Mouse (Mus musculus): ENCODE results near the gene Slc48a1. TPM values are rescaled to one million over a fixed set of nuclear protein-coding genes. Genes with fewer than 3 reads are reported as not detected.

The Slc48a1 gene
- polyA plus RNA-seq (2015; fragmentation: Nextera tagmentation; extraction: Ambion mirVana): 89.5 and 101 TPM in 2 replicates

DNA sequence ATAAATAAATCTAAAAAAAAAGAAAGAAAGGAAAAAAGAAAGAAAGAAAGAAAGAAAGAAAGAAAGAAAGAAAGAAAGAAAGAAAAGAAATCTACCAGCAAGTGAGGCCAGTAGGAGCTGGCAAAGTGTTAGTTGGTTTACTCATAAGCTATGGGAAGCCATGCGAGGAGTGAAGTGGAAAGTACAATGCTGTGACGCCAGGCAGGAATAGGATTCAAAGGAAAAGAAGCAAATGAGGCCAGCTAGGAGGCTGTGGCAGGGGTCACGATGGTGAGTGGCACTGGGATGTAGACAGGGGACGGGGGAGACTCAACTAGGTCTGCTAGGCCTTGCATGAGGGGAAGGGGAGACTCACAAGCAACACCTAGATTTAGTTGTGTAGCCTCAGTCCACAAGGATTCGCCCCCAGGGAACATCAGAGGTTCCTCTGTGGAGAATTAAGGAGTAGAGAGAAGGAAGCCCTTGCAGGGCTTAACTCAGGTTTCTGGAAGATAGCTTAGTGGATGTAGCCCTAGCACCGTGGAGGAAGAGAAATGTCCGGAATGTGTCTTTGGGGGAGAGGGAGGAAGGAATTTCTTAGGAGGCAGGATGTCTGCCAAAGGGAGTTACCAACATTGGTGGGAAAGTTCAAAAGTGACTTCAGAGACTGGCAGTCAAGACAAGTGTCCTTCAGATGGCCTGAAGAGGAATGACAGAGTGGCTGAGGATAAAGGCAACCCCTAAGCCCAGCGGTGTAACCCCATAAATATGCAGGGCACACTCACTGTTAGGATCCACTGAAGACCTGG, at the start of gene Slc48a1:
Slc48a1 (plus strand) TSS at position 210 of the 788 bp plus-strand sequence.
- no peak within 1 kb of the TSS for H3K9ac ChIP-seq
- H3K27me3 ChIP-seq: peaks cover 21% of the 10 kb centered on the region
- no peak within 1 kb of the TSS for H3K4me3 ChIP-seq (replicated peaks)
- no peaks in the 10 kb centered on the region for H3K9me3 ChIP-seq (replicated peaks)
- H3K4me1 ChIP-seq (replicated peaks): peaks cover 30% of the 10 kb centered on the region
- H3K27ac ChIP-seq: no peak within 1 kb of the TSS
- H3K4me2 ChIP-seq: no peak within 1 kb of the TSS
- 58% methylated on average over 8 of the region's 8 CpGs for WGBS (ENCODE audit: insufficient replicate concordance)
- ATAC-seq (ENCODE audit: low read depth): no peak
- no peaks in the 10 kb centered on the region for H3K36me3 ChIP-seq
- no peak for DNase-seq

- DNase-seq: no peak
- Histone ChIP-seq H3K27me3 (peaks cover 10% of the 10 kb centered on the region; the same call in 1 of the 2 replicates), H3K9me3 (replicated peaks) (no peaks in the 10 kb centered on the region), H3K9ac (no peak overlapping the region), H3K4me3 (replicated peaks) (no peak overlapping the region), H3K27ac (no peak overlapping the region), H3K4me2 (no peak overlapping the region), H3K36me3 (no peaks in the 10 kb centered on the region), H3K4me1 (replicated peaks) (no peaks in the 10 kb centered on the region)
- no peak for ATAC-seq (ENCODE audit: low read depth)
- WGBS (ENCODE audit: insufficient replicate concordance): 59% methylated on average over 7 of the region's 7 CpGs
Measured at GRCm38 (mm10) chr15:97728804-97729203, 49.5 kb upstream of the Slc48a1 start.

- no peak overlapping the region for H3K4me3 ChIP-seq (replicated peaks)
- WGBS (ENCODE audit: insufficient replicate concordance): 43% methylated on average over 6 of the region's 6 CpGs
- no peak overlapping the region for H3K27ac ChIP-seq
- no peaks in the 10 kb centered on the region for H3K9me3 ChIP-seq (replicated peaks)
- no peak for ATAC-seq (ENCODE audit: low read depth)
- no peak overlapping the region for H3K9ac ChIP-seq
- H3K36me3 ChIP-seq: no peaks in the 10 kb centered on the region
- H3K4me2 ChIP-seq: no peak overlapping the region
- H3K27me3 ChIP-seq: peaks cover 10% of the 10 kb centered on the region; the same call in 1 of the 2 replicates
- no peak for DNase-seq
- no peaks in the 10 kb centered on the region for H3K4me1 ChIP-seq (replicated peaks)
Measured at GRCm38 (mm10) chr15:97730365-97730764, 48.0 kb upstream of the Slc48a1 start.

DNA sequence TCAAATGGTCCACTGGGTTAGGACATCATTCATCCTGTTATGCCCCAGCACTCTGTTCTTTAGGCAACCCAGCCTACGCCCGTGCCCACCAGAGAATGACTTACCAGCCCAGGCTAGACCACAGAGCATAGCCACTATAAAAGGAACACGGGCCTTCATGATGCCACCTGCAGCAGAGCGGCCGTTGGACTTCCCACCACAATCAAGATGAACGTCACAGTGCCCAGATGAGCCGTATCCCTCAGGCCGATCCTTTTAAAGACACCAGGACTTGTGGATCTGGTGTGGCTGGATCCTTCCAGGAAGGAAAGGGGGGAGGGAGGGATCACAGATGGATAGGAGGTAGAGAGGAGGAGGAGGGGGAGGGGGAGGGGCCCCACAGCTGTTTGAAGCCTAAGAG, 47.2 kb upstream of the Slc48a1 start, which contains the start of gene Endou:
Endou (minus strand) TSS at position 229 of the 400 bp plus-strand sequence.
- Histone ChIP-seq H3K36me3 (no peaks in the 10 kb centered on the region), H3K27ac (no peak within 1 kb of the TSS), H3K9ac (no peak within 1 kb of the TSS), H3K4me2 (no peak within 1 kb of the TSS), H3K27me3 (peaks cover 10% of the 10 kb centered on the region; the same call in 1 of the 2 replicates), H3K4me3 (replicated peaks) (no peak within 1 kb of the TSS), H3K9me3 (replicated peaks) (no peaks in the 10 kb centered on the region), H3K4me1 (replicated peaks) (no peaks in the 10 kb centered on the region)
- ATAC-seq (ENCODE audit: low read depth) (no peak), DNase-seq (no peak)
- 73% methylated on average over 8 of the region's 8 CpGs for WGBS (ENCODE audit: insufficient replicate concordance)

GRCm38 (mm10) chr15:97731988-97732387, 46.3 kb upstream of the Slc48a1 start:
- peaks cover 10% of the 10 kb centered on the region; the same call in 1 of the 2 replicates for H3K27me3 ChIP-seq
- 74% methylated on average over 11 of the region's 11 CpGs for WGBS (ENCODE audit: insufficient replicate concordance)
- no peaks in the 10 kb centered on the region for H3K9me3 ChIP-seq (replicated peaks)

DNA sequence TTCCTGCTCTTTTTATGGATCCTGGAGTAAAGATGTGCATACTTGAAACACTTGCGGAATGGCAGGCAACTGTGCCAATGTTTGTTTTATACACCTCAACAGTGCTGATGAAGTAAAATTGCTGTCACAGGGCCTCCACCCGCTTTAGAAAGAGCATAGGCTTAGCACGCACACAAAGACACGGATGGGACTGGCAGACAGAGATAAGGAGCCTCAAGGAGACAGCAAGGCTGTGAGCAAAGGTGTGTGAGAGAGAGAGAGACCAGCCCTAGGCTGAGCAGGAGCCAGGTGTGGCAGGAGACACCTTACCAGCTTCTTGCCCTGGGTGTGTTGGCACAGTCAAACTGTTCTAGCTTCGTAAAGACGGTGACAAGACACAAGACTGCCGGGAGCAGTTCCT, 39.4 kb upstream of the Slc48a1 start:
- Histone ChIP-seq H3K4me3 (replicated peaks) (no peak overlapping the region), H3K36me3 (no peaks in the 10 kb centered on the region), H3K9me3 (replicated peaks) (no peaks in the 10 kb centered on the region), H3K27ac (no peak overlapping the region), H3K27me3 (no peaks in the 10 kb centered on the region), H3K4me1 (replicated peaks) (peaks cover 18% of the 10 kb centered on the region), H3K9ac (no peak overlapping the region), H3K4me2 (no peak overlapping the region)
- DNase-seq: peak; percentile 26
- 62% methylated on average over 7 of the region's 7 CpGs for WGBS (ENCODE audit: insufficient replicate concordance)
- ATAC-seq (ENCODE audit: low read depth): peak; percentile 88

More at GRCm38 (mm10) chr15:97731988-97732387, 46.3 kb upstream of the Slc48a1 start:
- Histone ChIP-seq H3K27ac (no peak overlapping the region), H3K4me2 (no peak overlapping the region), H3K36me3 (no peaks in the 10 kb centered on the region), H3K4me1 (replicated peaks) (no peaks in the 10 kb centered on the region), H3K9ac (no peak overlapping the region), H3K4me3 (replicated peaks) (no peak overlapping the region)
- DNase-seq: no peak
- ATAC-seq (ENCODE audit: low read depth): no peak

- Histone ChIP-seq H3K27ac (no peak overlapping the region), H3K4me3 (replicated peaks) (no peak overlapping the region), H3K4me2 (no peak overlapping the region), H3K9me3 (replicated peaks) (no peaks in the 10 kb centered on the region), H3K36me3 (no peaks in the 10 kb centered on the region), H3K27me3 (no peaks in the 10 kb centered on the region), H3K9ac (no peak overlapping the region), H3K4me1 (replicated peaks) (peaks cover 30% of the 10 kb centered on the region)
- DNase-seq (no peak), ATAC-seq (ENCODE audit: low read depth) (no peak)
- WGBS (ENCODE audit: insufficient replicate concordance): 80% methylated on average over 9 of the region's 9 CpGs
Measured at GRCm38 (mm10) chr15:97740283-97740732, 38.0 kb upstream of the Slc48a1 start.

GRCm38 (mm10) chr15:97741662-97742061, 36.7 kb upstream of the Slc48a1 start:
- Histone ChIP-seq H3K36me3 (no peaks in the 10 kb centered on the region), H3K4me3 (replicated peaks) (no peak overlapping the region), H3K4me1 (replicated peaks) (peaks cover 44% of the 10 kb centered on the region), H3K27me3 (no peaks in the 10 kb centered on the region), H3K27ac (no peak overlapping the region), H3K9ac (no peak overlapping the region), H3K9me3 (replicated peaks) (no peaks in the 10 kb centered on the region), H3K4me2 (no peak overlapping the region)
- DNase-seq (no peak), ATAC-seq (ENCODE audit: low read depth) (no peak)
- 71% methylated on average over 12 of the region's 12 CpGs for WGBS (ENCODE audit: insufficient replicate concordance)

- Histone ChIP-seq H3K9me3 (replicated peaks) (no peaks in the 10 kb centered on the region), H3K4me2 (no peak overlapping the region), H3K36me3 (no peaks in the 10 kb centered on the region), H3K4me1 (replicated peaks) (peaks cover 48% of the 10 kb centered on the region), H3K4me3 (replicated peaks) (no peak overlapping the region), H3K27me3 (no peaks in the 10 kb centered on the region), H3K27ac (no peak overlapping the region), H3K9ac (no peak overlapping the region)
- WGBS (ENCODE audit: insufficient replicate concordance): 36% methylated on average over 7 of the region's 7 CpGs
- no peak for ATAC-seq (ENCODE audit: low read depth)
- no peak for DNase-seq
Measured at GRCm38 (mm10) chr15:97742074-97742473, 36.2 kb upstream of the Slc48a1 start.

DNA sequence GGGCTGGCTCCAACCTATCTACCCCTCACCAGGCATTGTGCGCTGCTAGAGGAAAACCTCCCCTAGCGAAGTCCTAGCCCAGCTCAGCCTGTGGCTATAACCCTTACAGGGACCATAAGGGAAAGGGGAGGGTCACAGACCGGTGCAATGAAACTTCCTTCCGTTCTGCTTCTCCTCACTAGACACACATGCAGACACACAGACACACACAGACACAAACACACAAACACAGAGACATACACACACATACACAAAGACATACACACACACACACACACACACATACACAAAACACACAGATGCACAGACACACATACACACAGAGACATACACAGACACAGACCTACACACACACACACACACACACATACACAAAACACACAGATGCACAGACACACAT, 35.7 kb upstream of the Slc48a1 start:
- H3K9me3 ChIP-seq (replicated peaks): no peaks in the 10 kb centered on the region
- H3K27ac ChIP-seq: no peak overlapping the region
- DNase-seq: no peak
- no peak overlapping the region for H3K4me3 ChIP-seq (replicated peaks)
- H3K4me2 ChIP-seq: no peak overlapping the region
- no peak overlapping the region for H3K9ac ChIP-seq
- ATAC-seq (ENCODE audit: low read depth): no peak
- 32% methylated on average over 4 of the region's 4 CpGs for WGBS (ENCODE audit: insufficient replicate concordance)
- no peaks in the 10 kb centered on the region for H3K27me3 ChIP-seq
- H3K36me3 ChIP-seq: no peaks in the 10 kb centered on the region
- peaks cover 52% of the 10 kb centered on the region for H3K4me1 ChIP-seq (replicated peaks)

DNA sequence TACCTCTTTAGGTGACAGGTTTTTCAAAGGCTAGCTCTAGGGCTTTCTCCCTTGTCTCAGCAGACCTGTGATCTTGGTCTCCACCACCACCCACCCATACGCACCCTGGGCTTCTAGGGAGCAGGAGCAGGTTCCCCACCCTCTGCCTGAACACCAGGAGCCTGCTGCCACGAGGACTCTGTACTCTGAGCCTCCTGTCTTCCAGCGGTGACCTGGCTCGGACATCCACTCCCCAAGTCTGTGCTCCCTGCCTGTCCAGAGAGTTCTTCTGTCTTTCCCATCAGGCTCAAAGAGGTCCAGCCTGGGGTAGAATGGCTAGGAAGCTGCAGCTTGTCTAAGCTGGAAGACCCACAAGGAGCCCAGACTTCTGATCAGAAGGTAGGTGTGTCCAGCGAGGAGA, 35.1 kb upstream of the Slc48a1 start:
- peaks cover 56% of the 10 kb centered on the region for H3K4me1 ChIP-seq (replicated peaks)
- ATAC-seq (ENCODE audit: low read depth): no peak
- H3K4me3 ChIP-seq (replicated peaks): no peak overlapping the region
- 65% methylated on average over 5 of the region's 5 CpGs for WGBS (ENCODE audit: insufficient replicate concordance)
- H3K27ac ChIP-seq: no peak overlapping the region
- H3K9ac ChIP-seq: no peak overlapping the region
- no peaks in the 10 kb centered on the region for H3K9me3 ChIP-seq (replicated peaks)
- H3K36me3 ChIP-seq: no peaks in the 10 kb centered on the region
- no peak for DNase-seq
- no peaks in the 10 kb centered on the region for H3K27me3 ChIP-seq
- H3K4me2 ChIP-seq: no peak overlapping the region
